Mouse (Mus musculus) naive thymus-derived CD4-positive, alpha-beta T cell, adult 2 months (primary cell): Measurements from ENCODE around the gene Dchs1.
"Not testable (repeated sequence)": the region's sequence is repeated elsewhere in the genome, so short reads cannot be mapped to it uniquely, and the experiment has no call there.

ENCODE experiments used
- DNase-seq: peaks from one replicate; pipeline ENCODE4 v3.0.0-alpha.2; 2011; ENCODE audit warnings: low read depth

The Dchs1 gene

GRCm38 (mm10) chr7:105783861-105784260 is 3.6 kb downstream of the Dchs1 start:
- DNase-seq: no peak

DNA sequence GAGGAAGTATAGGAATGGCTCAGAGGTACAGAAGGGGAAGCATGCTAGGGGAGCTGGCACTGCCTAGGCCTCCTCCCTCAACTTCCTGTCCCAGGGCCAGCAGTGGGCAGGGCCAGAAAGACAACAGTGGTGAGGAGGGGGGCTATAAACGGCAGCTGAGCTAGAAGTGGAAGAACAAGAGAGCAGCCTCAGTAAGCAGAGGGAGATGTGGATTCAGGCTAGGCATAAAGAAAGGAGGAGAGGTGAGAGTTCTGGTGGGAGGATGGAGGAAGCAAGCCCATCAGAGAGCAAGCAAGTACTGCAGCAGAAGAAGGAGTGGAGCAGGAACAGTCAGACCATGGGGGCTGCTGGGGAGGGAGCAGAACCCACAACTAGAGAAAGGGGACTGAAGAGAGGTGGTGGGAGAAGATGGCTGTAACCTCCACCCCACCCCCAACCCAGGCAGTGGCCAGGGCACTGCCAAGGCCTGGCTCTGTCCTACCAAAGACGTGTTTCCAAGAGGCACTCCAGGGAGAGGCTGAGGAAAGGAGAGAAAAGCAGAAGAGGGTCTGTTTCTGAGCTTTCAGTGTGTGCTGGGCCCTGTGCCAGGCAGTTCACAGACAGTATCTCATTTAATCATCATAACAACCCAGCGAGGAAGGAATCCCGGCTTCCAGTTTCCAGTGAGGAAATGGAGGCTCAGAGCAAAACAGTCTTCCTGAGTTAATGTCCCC is 8.7 kb downstream of the Dchs1 start:
- DNase-seq: peak; percentile 41

GRCm38 (mm10) chr7:105777797-105778552 is 9.5 kb downstream of the Dchs1 start:
- no peak for DNase-seq

DNA sequence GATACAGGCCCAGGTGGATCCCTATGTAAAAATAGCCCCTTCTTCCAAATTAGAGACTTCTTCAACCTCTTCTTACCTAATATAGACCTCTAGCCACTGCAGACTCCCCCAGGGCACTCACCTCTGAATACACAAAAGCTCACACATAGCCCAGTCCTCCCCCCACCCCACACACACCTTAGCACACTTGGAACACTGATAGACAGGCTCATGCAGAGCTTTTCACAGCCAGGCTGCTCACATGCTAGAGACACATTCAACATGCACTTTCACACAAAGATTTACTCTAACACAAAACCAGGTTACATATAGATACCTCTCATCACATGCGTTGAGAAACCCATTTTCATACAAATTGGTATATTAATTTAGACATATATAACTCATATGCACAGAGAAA is 10.1 kb downstream of the Dchs1 start:
- DNase-seq: no peak

DNA sequence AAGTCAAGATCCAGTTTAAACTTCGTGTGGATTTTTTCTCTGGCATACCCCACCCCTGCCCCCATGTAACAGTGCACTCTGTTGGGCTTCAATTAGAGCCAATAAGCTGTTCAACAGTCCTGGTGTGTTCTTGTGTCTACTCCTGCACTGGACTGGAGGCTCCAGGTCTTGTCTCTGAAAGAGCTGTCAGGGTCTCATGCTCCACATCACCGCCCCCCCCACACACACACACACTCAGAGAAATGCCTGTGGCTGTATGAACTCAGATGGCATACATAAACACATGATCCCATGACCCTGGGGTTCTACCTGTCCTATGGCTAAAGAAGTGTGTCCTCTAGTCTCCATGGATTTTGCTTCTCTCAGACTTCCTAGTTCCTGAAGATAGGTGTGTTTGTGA is 11.4 kb downstream of the Dchs1 start:
- DNase-seq: no peak

GRCm38 (mm10) chr7:105774661-105775060 is 12.8 kb downstream of the Dchs1 start:
- DNase-seq: no peak

- DNase-seq: no peak
These were observed 14.4 kb downstream of the Dchs1 start for GRCm38 (mm10) chr7:105773041-105773440.

- no peak for DNase-seq
These were observed 15.1 kb downstream of the Dchs1 start for GRCm38 (mm10) chr7:105772331-105772730.

GRCm38 (mm10) chr7:105769959-105770358 is 17.5 kb downstream of the Dchs1 start:
- DNase-seq: no peak

- no peak for DNase-seq
These were observed 19.7 kb downstream of the Dchs1 start for GRCm38 (mm10) chr7:105767729-105768165.

GRCm38 (mm10) chr7:105764331-105764730 is 23.1 kb downstream of the Dchs1 start:
- DNase-seq: no peak

- DNase-seq: no peak
These were observed 24.8 kb downstream of the Dchs1 start for GRCm38 (mm10) chr7:105762517-105763270.

DNA sequence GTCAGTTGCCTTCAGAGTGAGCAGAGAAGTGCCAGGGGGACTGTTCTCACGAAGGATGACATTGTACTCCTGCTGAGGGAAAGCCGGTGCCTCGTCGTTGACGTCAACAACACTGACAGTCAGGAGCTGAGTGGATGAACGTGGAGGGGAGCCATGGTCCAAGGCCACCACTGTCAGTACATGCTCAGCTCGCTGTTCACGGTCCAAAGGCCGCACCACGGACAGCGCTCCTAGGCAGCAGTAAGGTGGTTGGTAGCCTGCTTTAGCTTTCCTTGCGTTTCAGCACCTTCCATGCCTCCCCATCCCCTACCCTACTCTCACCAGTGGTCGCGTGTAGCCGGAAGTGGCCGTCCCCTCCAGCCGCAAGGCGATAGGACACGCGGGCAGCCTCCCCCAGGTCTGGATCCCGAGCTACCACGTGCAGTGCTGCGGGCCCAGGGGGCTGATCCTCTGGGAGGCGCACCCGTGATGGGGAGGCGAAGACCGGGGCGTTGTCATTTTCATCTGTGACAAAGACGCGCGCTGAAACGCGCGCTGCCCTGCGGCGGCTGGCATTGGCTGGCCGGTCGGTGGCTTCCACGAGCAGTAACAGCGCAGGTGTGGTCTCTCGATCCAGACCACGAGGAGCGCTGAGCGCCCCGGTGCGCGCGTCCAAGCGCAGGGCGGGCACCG is 25.5 kb downstream of the Dchs1 start:
- no peak for DNase-seq

- no peak for DNase-seq
These were observed 34.2 kb downstream of the Dchs1 start for GRCm38 (mm10) chr7:105753281-105753680.

DNA sequence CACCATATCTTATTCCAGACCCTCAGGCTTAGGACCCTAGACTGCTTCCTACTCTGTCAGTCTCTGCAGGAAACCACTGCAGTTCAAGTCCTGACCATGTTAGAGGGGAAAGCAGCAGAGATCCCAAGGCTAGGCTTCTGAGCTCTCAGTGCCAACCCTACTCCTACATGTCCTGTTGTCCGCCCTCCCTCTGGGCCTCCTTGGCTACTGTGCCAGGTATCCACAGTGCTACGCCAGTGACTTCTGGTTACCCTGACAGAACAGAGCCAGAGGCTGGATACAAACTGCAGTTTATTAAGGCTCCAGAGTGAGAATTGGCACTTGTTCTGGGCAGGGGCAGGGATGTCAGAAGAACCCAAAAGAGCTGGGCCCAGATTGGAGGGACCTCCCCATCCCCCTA is 34.7 kb downstream of the Dchs1 start:
- no peak for DNase-seq

DNA sequence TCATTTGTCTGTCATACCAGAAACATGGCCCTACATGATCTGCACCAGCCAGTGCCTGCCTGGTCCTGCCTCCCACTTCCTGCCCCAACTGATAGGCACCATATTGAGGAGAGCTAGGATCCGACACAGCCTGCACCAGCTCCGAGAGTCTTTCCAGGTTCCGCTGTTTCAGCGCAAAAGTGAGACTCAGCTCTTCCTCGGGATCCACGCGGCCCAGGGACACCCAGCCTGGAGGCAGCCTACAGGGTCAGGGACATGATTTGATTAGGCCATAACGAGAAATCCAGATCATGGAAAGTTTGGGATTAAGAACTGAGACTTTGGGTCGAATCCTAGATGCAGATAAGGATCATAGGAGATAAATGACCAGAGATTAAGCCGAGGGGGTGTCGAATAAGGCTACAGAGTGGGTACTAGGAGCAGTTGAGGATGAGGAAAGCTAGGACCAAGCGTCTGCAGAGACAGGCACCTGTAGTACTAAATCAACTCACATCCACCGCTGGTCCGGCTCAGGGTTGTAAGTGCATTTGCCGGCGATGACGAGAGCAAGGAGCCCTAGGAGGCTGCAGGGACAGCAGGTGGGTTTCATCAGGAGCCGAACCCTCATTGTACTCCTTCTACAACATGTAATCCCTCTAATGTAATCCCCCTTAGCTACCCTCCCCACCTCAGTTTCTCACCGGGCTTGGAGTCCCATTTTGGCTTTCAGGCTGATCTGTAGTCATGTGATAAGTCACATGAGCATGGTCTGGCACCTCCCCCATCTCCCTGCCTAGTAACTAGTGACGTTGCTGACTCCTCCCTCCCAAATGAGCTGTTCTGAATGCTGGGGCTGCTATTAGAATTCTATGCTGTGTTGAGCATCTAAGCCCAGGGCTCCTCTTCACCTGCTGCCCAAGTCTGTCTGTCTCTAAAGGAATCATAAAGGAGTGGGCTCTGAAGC is 35.7 kb downstream of the Dchs1 start, which contains the start of gene Tpp1:
Gene Tpp1, minus strand, starts transcription at position 745 of the 943 bp plus-strand sequence.
- peak; percentile 97 for DNase-seq

GRCm38 (mm10) chr7:105747776-105748175 is 39.7 kb downstream of the Dchs1 start:
- DNase-seq: no peak

DNA sequence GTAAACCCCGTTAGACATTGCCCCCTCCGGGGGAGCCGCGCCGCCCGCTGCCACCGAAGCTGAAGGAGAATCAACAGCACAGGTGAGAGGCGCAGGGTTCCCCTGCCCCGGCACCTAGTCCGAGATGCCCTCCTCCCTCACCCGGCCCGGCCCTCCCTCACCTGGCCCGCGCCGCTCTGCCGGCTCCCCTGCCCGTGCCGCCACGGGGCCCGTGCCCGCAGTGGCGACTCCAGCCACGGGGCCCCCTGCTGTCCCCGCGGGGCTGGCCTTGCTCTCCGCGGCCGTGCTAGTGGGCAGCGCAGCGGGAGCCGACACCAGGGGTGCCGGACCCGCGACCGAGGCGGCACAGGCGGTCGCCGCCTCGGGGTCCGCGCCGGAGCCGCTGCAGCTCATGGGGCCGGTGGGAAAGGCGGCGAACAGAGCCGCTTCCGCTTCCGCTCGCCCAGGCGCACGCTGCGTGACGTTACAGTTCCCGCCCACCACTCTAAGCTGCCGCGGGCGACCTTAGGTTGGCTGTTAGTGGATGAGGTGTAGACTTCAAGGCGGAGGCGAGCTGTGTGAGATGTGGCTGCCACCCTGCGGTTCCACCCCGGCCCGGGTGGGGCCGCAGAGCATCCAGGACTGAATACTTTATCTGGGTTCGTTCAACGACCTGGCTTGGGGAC is 43.4 kb downstream of the Dchs1 start, which contains the start of gene Taf10:
Gene Taf10, minus strand, starts transcription at position 436 of the 665 bp plus-strand sequence.
- DNase-seq: peak; percentile 95

- DNase-seq: not testable (repeated sequence)
These were observed 44.1 kb downstream of the Dchs1 start for GRCm38 (mm10) chr7:105743246-105743925.
